Mouse (Mus musculus): ENCODE results near the gene Abcc5. TPM values are rescaled to one million over a fixed set of nuclear protein-coding genes. Genes with fewer than 3 reads are reported as not detected.

Gene Abcc5
- polyA plus RNA-seq, 1 experiment from 2014 or later = 65.8 TPM

- WGBS = 90% methylated on average over 6 of the region's 6 CpGs
- no peak overlapping the region for H3K4me3 ChIP-seq
- H3K4me1 ChIP-seq (replicated peaks) = no peaks in the 10 kb centered on the region
- H3K27ac ChIP-seq = no peak overlapping the region
- no peaks in the 10 kb centered on the region for H3K9me3 ChIP-seq
- H3K27me3 ChIP-seq (ENCODE audit: insufficient read depth, poor library complexity, severe bottlenecking) = no peaks in the 10 kb centered on the region
- H3K36me3 ChIP-seq = peaks cover 24% of the 10 kb centered on the region
- no peak for DNase-seq (ENCODE audit: low spot score)
Observed at GRCm38 (mm10) chr16:20415804-20416203, 10.4 kb downstream of the Abcc5 start.

GRCm38 (mm10) chr16:20415211-20415610 is 11.0 kb downstream of the Abcc5 start:
- 95% methylated on average over 2 of the region's 2 CpGs for WGBS
- H3K27me3 ChIP-seq (ENCODE audit: insufficient read depth, poor library complexity, severe bottlenecking) = no peaks in the 10 kb centered on the region
- H3K9me3 ChIP-seq = no peaks in the 10 kb centered on the region
- no peaks in the 10 kb centered on the region for H3K4me1 ChIP-seq (replicated peaks)
- H3K27ac ChIP-seq = no peak overlapping the region
- DNase-seq (ENCODE audit: low spot score) = no peak
- no peak overlapping the region for H3K4me3 ChIP-seq
- H3K36me3 ChIP-seq = peaks cover 19% of the 10 kb centered on the region

GRCm38 (mm10) chr16:20413870-20414331 is 12.3 kb downstream of the Abcc5 start:
- 86% methylated on average over 2 of the region's 2 CpGs for WGBS
- Histone ChIP-seq H3K27ac (no peak overlapping the region), H3K27me3 (ENCODE audit: insufficient read depth, poor library complexity, severe bottlenecking) (no peaks in the 10 kb centered on the region), H3K9me3 (no peaks in the 10 kb centered on the region), H3K36me3 (peaks cover 11% of the 10 kb centered on the region), H3K4me1 (replicated peaks) (no peaks in the 10 kb centered on the region), H3K4me3 (no peak overlapping the region)
- DNase-seq (ENCODE audit: low spot score) = no peak

- 85% methylated on average over 8 of the region's 8 CpGs for WGBS
- no peaks in the 10 kb centered on the region for H3K4me1 ChIP-seq (replicated peaks)
- H3K27me3 ChIP-seq (ENCODE audit: insufficient read depth, poor library complexity, severe bottlenecking) = no peaks in the 10 kb centered on the region
- no peak for DNase-seq (ENCODE audit: low spot score)
- H3K36me3 ChIP-seq = peaks cover 7% of the 10 kb centered on the region
- no peak overlapping the region for H3K27ac ChIP-seq
- no peaks in the 10 kb centered on the region for H3K9me3 ChIP-seq
- no peak overlapping the region for H3K4me3 ChIP-seq
Observed at GRCm38 (mm10) chr16:20411958-20412570, 14.1 kb downstream of the Abcc5 start.

- no peak for DNase-seq (ENCODE audit: low spot score)
- no peaks in the 10 kb centered on the region for H3K27me3 ChIP-seq (ENCODE audit: insufficient read depth, poor library complexity, severe bottlenecking)
- H3K27ac ChIP-seq = no peak overlapping the region
- 89% methylated on average over 4 of the region's 4 CpGs for WGBS
- H3K36me3 ChIP-seq = peaks cover 40% of the 10 kb centered on the region
- no peaks in the 10 kb centered on the region for H3K4me1 ChIP-seq (replicated peaks)
- no peaks in the 10 kb centered on the region for H3K9me3 ChIP-seq
- no peak overlapping the region for H3K4me3 ChIP-seq
Observed at GRCm38 (mm10) chr16:20405335-20405734, 20.9 kb downstream of the Abcc5 start.

GRCm38 (mm10) chr16:20403327-20403726 is 22.9 kb downstream of the Abcc5 start:
- 92% methylated on average over 2 of the region's 2 CpGs for WGBS
- H3K27ac ChIP-seq = no peak overlapping the region
- H3K36me3 ChIP-seq = peaks cover 58% of the 10 kb centered on the region
- no peak overlapping the region for H3K4me3 ChIP-seq
- H3K4me1 ChIP-seq (replicated peaks) = no peaks in the 10 kb centered on the region
- no peaks in the 10 kb centered on the region for H3K9me3 ChIP-seq
- no peaks in the 10 kb centered on the region for H3K27me3 ChIP-seq (ENCODE audit: insufficient read depth, poor library complexity, severe bottlenecking)
- DNase-seq (ENCODE audit: low spot score) = no peak

GRCm38 (mm10) chr16:20401592-20401991 is 24.6 kb downstream of the Abcc5 start:
- WGBS = 81% methylated on average over 3 of the region's 3 CpGs
- no peaks in the 10 kb centered on the region for H3K4me1 ChIP-seq (replicated peaks)
- H3K36me3 ChIP-seq = peaks cover 72% of the 10 kb centered on the region
- no peaks in the 10 kb centered on the region for H3K9me3 ChIP-seq
- no peak overlapping the region for H3K27ac ChIP-seq
- no peaks in the 10 kb centered on the region for H3K27me3 ChIP-seq (ENCODE audit: insufficient read depth, poor library complexity, severe bottlenecking)
- no peak overlapping the region for H3K4me3 ChIP-seq
- DNase-seq (ENCODE audit: low spot score) = no peak

GRCm38 (mm10) chr16:20400707-20401591 is 25.2 kb downstream of the Abcc5 start:
- Histone ChIP-seq H3K4me3 (no peak overlapping the region), H3K9me3 (no peaks in the 10 kb centered on the region), H3K4me1 (replicated peaks) (no peaks in the 10 kb centered on the region), H3K36me3 (peaks cover 78% of the 10 kb centered on the region), H3K27ac (no peak overlapping the region), H3K27me3 (ENCODE audit: insufficient read depth, poor library complexity, severe bottlenecking) (no peaks in the 10 kb centered on the region)
- 95% methylated on average over 12 of the region's 12 CpGs for WGBS
- no peak for DNase-seq (ENCODE audit: low spot score)

- Histone ChIP-seq H3K4me1 (replicated peaks) (no peaks in the 10 kb centered on the region), H3K36me3 (peaks cover 76% of the 10 kb centered on the region), H3K9me3 (no peaks in the 10 kb centered on the region), H3K4me3 (no peak overlapping the region), H3K27ac (no peak overlapping the region), H3K27me3 (ENCODE audit: insufficient read depth, poor library complexity, severe bottlenecking) (no peaks in the 10 kb centered on the region)
- 95% methylated on average over 10 of the region's 10 CpGs for WGBS
- no peak for DNase-seq (ENCODE audit: low spot score)
Observed at GRCm38 (mm10) chr16:20396851-20397250, 29.3 kb downstream of the Abcc5 start.

GRCm38 (mm10) chr16:20395216-20395907 is 30.8 kb downstream of the Abcc5 start:
- H3K4me3 ChIP-seq = no peak overlapping the region
- no peak for DNase-seq (ENCODE audit: low spot score)
- 91% methylated on average over 11 of the region's 11 CpGs for WGBS
- no peak overlapping the region for H3K27ac ChIP-seq
- peaks cover 82% of the 10 kb centered on the region for H3K36me3 ChIP-seq
- H3K9me3 ChIP-seq = no peaks in the 10 kb centered on the region
- H3K4me1 ChIP-seq (replicated peaks) = no peaks in the 10 kb centered on the region
- H3K27me3 ChIP-seq (ENCODE audit: insufficient read depth, poor library complexity, severe bottlenecking) = no peaks in the 10 kb centered on the region

- no peak for DNase-seq (ENCODE audit: low spot score)
- H3K4me1 ChIP-seq (replicated peaks) = no peaks in the 10 kb centered on the region
- H3K4me3 ChIP-seq = no peak overlapping the region
- 88% methylated on average over 3 of the region's 3 CpGs for WGBS
- no peak overlapping the region for H3K27ac ChIP-seq
- H3K9me3 ChIP-seq = no peaks in the 10 kb centered on the region
- no peaks in the 10 kb centered on the region for H3K27me3 ChIP-seq (ENCODE audit: insufficient read depth, poor library complexity, severe bottlenecking)
- peaks cover 82% of the 10 kb centered on the region for H3K36me3 ChIP-seq
Observed at GRCm38 (mm10) chr16:20391753-20392152, 34.4 kb downstream of the Abcc5 start.

- no peak for DNase-seq (ENCODE audit: low spot score)
- H3K27me3 ChIP-seq (ENCODE audit: insufficient read depth, poor library complexity, severe bottlenecking) = no peaks in the 10 kb centered on the region
- H3K27ac ChIP-seq = no peak overlapping the region
- no peak overlapping the region for H3K4me3 ChIP-seq
- no peaks in the 10 kb centered on the region for H3K9me3 ChIP-seq
- H3K4me1 ChIP-seq (replicated peaks) = no peaks in the 10 kb centered on the region
- WGBS = 78% methylated on average over 6 of the region's 6 CpGs
- peaks cover 74% of the 10 kb centered on the region for H3K36me3 ChIP-seq
Observed at GRCm38 (mm10) chr16:20390233-20390632, 36.0 kb downstream of the Abcc5 start.

- Histone ChIP-seq H3K9me3 (no peaks in the 10 kb centered on the region), H3K27ac (no peak overlapping the region), H3K4me1 (replicated peaks) (no peaks in the 10 kb centered on the region), H3K27me3 (ENCODE audit: insufficient read depth, poor library complexity, severe bottlenecking) (no peaks in the 10 kb centered on the region), H3K4me3 (no peak overlapping the region), H3K36me3 (peaks cover 60% of the 10 kb centered on the region)
- no peak for DNase-seq (ENCODE audit: low spot score)
- WGBS = 91% methylated on average over 5 of the region's 5 CpGs
Observed at GRCm38 (mm10) chr16:20381031-20381430, 45.2 kb downstream of the Abcc5 start.

All from hindbrain, embryonic 10.5 days (tissue).